Mouse (Mus musculus): ENCODE results near the gene Gm10999. TPM values are rescaled to one million over a fixed set of nuclear protein-coding genes. Genes with fewer than 3 reads are reported as not detected.
"Not testable (repeated sequence)": the region's sequence is repeated elsewhere in the genome, so short reads cannot be mapped to it uniquely, and the experiment has no call there.

Gm10999 gene
- not detected in 2 replicates for polyA plus RNA-seq (2015; fragmentation: Nextera tagmentation; extraction: Ambion mirVana)

DNA sequence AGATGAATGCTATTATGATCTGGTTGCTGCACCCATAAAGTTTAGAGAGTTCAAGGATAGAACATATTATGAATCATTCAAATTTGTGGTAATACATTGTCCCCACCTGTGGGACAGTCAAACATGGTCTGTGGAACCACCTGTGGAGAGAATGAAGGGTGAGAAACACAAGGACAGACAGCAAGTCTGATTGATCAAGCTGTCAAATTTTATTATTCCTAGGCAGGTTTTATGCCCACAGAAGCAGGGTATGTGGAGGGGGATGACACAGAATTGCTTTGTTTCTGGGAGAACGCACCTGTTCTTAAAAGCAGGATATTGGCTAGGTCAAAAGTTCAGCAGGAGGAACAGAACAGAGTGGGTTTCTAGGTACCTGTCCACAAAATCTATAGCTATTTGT, at the start of gene Gm10999:
Gm10999 (minus strand) TSS at position 101 of the 400 bp plus-strand sequence.
- Histone ChIP-seq H3K27me3 (no peaks in the 10 kb centered on the region), H3K9me3 (no peaks in the 10 kb centered on the region)
- 90% methylated on average over 1 of the region's 1 CpGs for WGBS

DNA sequence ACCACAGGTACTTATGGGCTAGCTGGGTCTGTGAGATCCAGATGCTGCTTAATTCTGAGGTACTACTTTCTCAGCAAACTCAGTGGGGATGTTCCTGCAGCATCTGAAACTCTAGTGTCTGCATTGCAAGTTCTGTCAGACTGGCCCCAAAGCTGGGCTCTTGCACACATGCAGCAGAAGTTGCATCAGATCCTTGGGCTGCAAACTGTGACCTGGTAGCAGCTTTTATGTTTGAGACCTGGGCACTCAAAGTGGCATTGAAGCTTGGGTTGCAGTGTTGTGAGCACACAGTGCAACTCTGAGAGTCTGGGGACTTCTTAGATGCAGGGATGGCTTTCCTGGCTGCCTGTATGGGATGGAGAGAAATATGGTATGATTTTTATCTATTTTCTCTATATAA, 2.0 kb upstream of the Gm10999 start:
- H3K4me2 ChIP-seq (replicated peaks) = no peak overlapping the region
- no peaks in the 10 kb centered on the region for H3K27me3 ChIP-seq
- no peak for ATAC-seq
- no peaks in the 10 kb centered on the region for H3K36me3 ChIP-seq
- no peaks in the 10 kb centered on the region for H3K4me1 ChIP-seq (replicated peaks)
- H3K27ac ChIP-seq = no peak overlapping the region
- no peak overlapping the region for H3K9ac ChIP-seq (replicated peaks)
- H3K9me3 ChIP-seq = no peaks in the 10 kb centered on the region
- H3K4me3 ChIP-seq (replicated peaks) = no peak overlapping the region

More for the DNA sequence above, at the start of gene Gm10999:
- H3K4me1 ChIP-seq (replicated peaks) = no peaks in the 10 kb centered on the region
- H3K9ac ChIP-seq (replicated peaks) = no peak within 1 kb of the TSS
- no peak for ATAC-seq
- no peaks in the 10 kb centered on the region for H3K36me3 ChIP-seq
- no peak within 1 kb of the TSS for H3K27ac ChIP-seq
- no peak within 1 kb of the TSS for H3K4me3 ChIP-seq (replicated peaks)
- no peak within 1 kb of the TSS for H3K4me2 ChIP-seq (replicated peaks)

DNA sequence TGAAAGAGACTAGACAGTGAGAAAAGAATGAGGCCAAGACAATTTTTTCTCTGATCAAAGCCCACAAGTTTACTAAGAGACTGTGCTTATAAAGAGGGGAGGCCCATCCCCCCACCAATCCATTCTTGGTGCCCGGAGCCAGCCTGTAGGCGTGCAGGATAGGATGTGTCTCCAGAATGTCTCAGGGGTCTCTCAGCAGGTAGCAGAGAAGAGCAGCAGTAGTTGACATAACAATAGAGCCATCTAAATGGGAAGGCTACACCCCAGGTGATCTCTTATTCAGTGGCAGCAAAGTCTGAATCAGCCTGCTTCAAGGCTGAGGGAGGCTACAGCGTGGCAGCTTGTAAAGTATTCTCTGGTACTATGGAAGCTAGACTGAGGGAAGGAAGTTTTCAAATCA, 15.7 kb downstream of the Gm10999 start:
- H3K27me3 ChIP-seq; ATAC-seq; H3K27ac ChIP-seq; H3K4me3 ChIP-seq (replicated peaks); H3K9ac ChIP-seq (replicated peaks); H3K4me2 ChIP-seq (replicated peaks); H3K9me3 ChIP-seq; H3K4me1 ChIP-seq (replicated peaks); H3K36me3 ChIP-seq: not testable (repeated sequence)
- 33% methylated on average over 3 of the region's 3 CpGs for WGBS

Other genes starting within 250 kb of the Gm10999 start
- gene Ccdc7a, start 66.1 kb downstream of the Gm10999 start, polyA plus RNA-seq (2015; fragmentation: Nextera tagmentation; extraction: Ambion mirVana) = not detected in 2 replicates
- not detected in 2 replicates for gene Ccdc7b, start 64.5 kb downstream of the Gm10999 start, polyA plus RNA-seq (2015; fragmentation: Nextera tagmentation; extraction: Ambion mirVana)
- 27.0 and 28.8 TPM in 2 replicates for gene 2610044O15Rik8, start 102.7 kb upstream of the Gm10999 start, polyA plus RNA-seq (2015; fragmentation: Nextera tagmentation; extraction: Ambion mirVana)